Mouse (Mus musculus) gastrocnemius, postnatal 4 days (tissue): ENCODE data around the gene Rnaset2b. TPM values are rescaled to one million over a fixed set of nuclear protein-coding genes. Genes with fewer than 3 reads are reported as not detected.

Source experiments
- total RNA-seq, 2 experiments: library from RNA; stranded (reverse); gene quantifications; 2 replicates each; pipeline ENCODE4 v1.2.3; 2021

Rnaset2b gene
- total RNA-seq, 2 experiments from 2014 or later = 131 to 136 TPM

Other genes starting within 250 kb of the Rnaset2b start
- gene Ezr, start 187.8 kb upstream of the Rnaset2b start, total RNA-seq = 10 to 100 TPM; 14.3 to 18.9 TPM
- gene Rsph3b, start 22.0 kb upstream of the Rnaset2b start, total RNA-seq = 10 to 100 TPM; 24.7 to 25.3 TPM
- 10 to 100 TPM; 11.2 to 12.9 TPM for gene Tagap1, start 9.5 kb upstream of the Rnaset2b start, total RNA-seq
- under 1 TPM; 0.17 to 0.31 TPM for gene Gm49721, start 8.3 kb downstream of the Rnaset2b start, total RNA-seq
- not detected for gene Gm1604a, start 54.9 kb downstream of the Rnaset2b start, total RNA-seq
- gene Rps6ka2, start 199.5 kb downstream of the Rnaset2b start, total RNA-seq = 10 to 100 TPM; 37.9 to 43.0 TPM